Mouse (Mus musculus): ENCODE data around the gene Yipf7. TPM values are rescaled to one million over a fixed set of nuclear protein-coding genes. Genes with fewer than 3 reads are reported as not detected.

The Yipf7 gene
- not detected in 2 replicates for polyA plus RNA-seq (2012; ENCODE audit: low replicate concordance)

GRCm38 (mm10) chr5:69542489-69542888, at the start of gene Yipf7:
Yipf7 (minus strand) TSS chr5:69542648.

GRCm38 (mm10) chr5:69591640-69592461, 49.4 kb upstream of the Yipf7 start, which contains the start of gene Gnpda2:
Gnpda2 (minus strand) TSS chr5:69592340.

GRCm38 (mm10) chr5:69556628-69557403, 14.4 kb upstream of the Yipf7 start, which contains the start of gene Guf1:
Guf1 (plus strand) TSS chr5:69556923.

Other genes starting within 250 kb of the Yipf7 start
- gene Kctd8, start 201.0 kb downstream of the Yipf7 start, polyA plus RNA-seq (2012; ENCODE audit: low replicate concordance), result not detected in 2 replicates
- gene Guf1, start 14.3 kb upstream of the Yipf7 start, polyA plus RNA-seq (2012; ENCODE audit: low replicate concordance), result 4.5 and 5.3 TPM in 2 replicates
- gene Gnpda2, start 49.7 kb upstream of the Yipf7 start, polyA plus RNA-seq (2012; ENCODE audit: low replicate concordance), result 0.15 and 0.63 TPM in 2 replicates